Mouse (Mus musculus): Measurements from ENCODE around the gene Pcnx2. TPM values are rescaled to one million over a fixed set of nuclear protein-coding genes. Genes with fewer than 3 reads are reported as not detected.

Gene Pcnx2
- total RNA-seq (2022), result under 1 TPM; 0.24 to 0.51 (median 0.38) TPM

DNA sequence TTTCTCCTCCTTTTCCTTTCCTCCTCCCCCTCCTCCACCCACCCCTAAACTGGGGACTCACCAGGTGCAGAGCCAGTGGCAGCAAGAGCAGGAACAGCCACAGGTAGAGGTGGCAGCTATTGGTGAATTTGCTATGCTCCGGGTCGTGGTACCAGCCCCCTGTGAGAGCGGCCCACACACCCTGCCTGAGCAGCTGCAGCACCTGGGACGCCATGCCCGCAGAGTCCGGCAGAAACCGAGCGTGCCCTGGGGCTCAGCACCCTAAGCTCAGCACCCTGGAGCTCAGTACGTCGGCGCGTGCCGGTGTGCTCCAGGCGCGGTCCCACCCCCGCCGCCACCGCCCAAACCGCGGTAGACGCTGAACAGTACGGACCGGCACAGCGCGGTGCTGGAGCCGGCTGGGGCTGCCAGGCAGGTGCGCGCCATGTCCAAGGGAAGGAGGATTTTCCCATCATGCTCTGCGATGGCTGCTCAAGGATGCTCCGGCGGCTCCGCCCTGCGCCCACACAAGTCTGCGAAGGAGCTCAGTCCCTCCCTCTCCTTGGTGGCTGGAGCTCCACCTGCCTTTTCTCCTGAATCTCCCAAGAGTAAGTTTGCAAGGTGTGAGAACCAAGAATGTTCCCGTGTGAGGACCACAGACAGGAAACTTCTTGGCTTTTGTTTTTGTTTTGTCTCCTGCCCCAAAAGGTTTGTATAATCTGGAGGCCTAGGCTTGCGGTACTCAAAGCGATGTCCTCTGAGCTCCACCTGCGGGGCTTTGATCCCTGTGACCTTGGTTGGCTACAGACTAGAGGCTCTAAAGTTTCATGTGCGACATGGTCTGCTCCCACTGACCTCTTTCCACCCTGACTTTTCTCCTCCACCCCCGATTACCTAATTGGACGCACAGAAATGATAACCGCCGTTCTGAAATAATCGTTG is at the start of gene Pcnx2:
TSS of gene Pcnx2 (minus strand) at position 450 of the 921 bp plus-strand sequence.
- no peak for DNase-seq (ENCODE audit: low spot score in 2 of 2)

GRCm38 (mm10) chr8:125944511-125944910 is 46.4 kb upstream of the Pcnx2 start:
- DNase-seq (ENCODE audit: low spot score in 2 of 2), result no peak

GRCm38 (mm10) chr8:125935649-125936048 is 37.5 kb upstream of the Pcnx2 start:
- no peak for DNase-seq (ENCODE audit: low spot score in 2 of 2)

DNA sequence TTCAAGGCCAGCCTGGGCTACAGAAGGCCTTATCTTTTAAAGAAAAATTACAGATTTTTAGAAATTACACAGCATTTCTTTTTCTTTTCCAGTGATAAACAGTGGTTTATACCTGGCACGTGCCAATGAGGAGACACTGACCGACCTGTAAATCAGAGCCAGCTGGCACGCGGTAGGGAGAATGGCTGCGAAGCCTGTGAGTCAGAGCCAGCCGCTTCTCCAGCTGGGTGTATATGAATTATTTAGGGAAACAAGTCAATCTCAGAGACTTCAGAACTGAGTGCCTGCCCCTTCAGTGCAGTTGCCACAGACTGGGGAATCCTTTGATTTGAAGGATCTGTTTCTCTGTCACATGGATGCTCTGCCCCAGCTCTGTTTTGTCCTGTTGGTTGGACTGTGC is 33.7 kb upstream of the Pcnx2 start:
- DNase-seq (ENCODE audit: low spot score in 2 of 2), result no peak

- DNase-seq (ENCODE audit: low spot score in 2 of 2), result no peak
These were observed 32.3 kb upstream of the Pcnx2 start for GRCm38 (mm10) chr8:125930276-125931046.

GRCm38 (mm10) chr8:125926636-125927035 is 28.5 kb upstream of the Pcnx2 start:
- DNase-seq (ENCODE audit: low spot score in 2 of 2), result no peak

GRCm38 (mm10) chr8:125922333-125922732 is 24.2 kb upstream of the Pcnx2 start:
- DNase-seq (ENCODE audit: low spot score in 2 of 2), result no peak

DNA sequence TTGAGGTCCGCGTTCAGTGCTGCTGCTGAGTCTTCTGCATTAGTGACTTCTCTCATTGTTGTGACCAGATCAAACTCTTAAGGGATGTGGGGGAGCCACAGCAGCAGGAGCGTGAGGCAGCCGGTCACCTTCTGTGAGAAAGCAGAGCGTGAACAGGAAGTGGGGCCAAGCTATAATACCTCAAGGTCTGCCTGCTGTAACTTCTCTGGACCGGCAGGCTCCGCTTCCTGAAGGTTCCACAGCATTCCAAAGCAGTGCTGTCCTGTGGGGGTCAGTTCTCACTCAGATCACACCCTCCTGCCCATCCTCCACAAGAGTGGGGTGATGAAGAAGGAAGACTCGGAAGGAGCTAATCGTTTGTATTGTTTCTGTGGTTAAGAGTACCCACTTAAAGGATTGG is 22.6 kb upstream of the Pcnx2 start:
- DNase-seq (ENCODE audit: low spot score in 2 of 2), result no peak

DNA sequence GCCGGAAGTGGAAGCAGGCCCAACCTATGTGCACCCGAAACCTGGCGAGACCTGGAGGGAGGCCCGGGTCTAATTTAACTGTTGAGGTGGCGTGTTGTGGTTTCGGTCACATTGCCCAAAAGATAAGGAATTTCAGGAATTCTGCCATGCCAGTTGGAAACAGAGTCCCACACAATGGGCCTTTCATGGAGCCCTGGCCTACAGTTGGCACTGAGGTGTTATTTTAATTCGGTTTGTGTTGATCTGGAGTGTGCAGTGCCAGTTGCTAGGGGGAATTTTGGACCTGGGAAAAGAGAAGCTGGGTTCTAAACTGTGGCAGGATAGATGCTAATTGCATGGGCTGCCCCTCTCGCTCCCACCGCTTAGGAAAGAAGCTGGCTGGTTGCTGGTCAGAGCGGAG is 22.2 kb upstream of the Pcnx2 start:
- no peak for DNase-seq (ENCODE audit: low spot score in 2 of 2)

DNA sequence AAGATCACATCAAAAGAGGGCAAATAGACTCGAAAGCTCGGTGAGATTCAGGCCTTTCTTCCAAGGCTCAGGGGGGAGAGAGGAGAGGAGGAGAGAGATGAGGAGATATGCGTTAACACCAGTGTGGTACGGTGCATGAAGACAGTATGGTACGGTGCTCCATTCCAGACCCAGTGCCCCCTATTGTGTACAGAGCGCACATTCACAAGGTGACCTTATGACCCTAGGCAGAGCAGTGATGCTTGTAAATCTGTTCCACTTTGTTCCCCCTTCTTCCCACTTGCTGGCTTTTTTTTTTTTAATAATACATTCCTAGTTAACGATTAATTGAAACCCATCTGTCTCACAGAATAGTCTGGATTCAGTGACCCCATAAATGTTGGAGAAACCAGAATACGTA is 21.4 kb upstream of the Pcnx2 start:
- DNase-seq (ENCODE audit: low spot score in 2 of 2), result no peak

GRCm38 (mm10) chr8:125918719-125919118 is 20.6 kb upstream of the Pcnx2 start:
- no peak for DNase-seq (ENCODE audit: low spot score in 2 of 2)

- no peak for DNase-seq (ENCODE audit: low spot score in 2 of 2)
These were observed 18.9 kb upstream of the Pcnx2 start for GRCm38 (mm10) chr8:125917013-125917412.

DNA sequence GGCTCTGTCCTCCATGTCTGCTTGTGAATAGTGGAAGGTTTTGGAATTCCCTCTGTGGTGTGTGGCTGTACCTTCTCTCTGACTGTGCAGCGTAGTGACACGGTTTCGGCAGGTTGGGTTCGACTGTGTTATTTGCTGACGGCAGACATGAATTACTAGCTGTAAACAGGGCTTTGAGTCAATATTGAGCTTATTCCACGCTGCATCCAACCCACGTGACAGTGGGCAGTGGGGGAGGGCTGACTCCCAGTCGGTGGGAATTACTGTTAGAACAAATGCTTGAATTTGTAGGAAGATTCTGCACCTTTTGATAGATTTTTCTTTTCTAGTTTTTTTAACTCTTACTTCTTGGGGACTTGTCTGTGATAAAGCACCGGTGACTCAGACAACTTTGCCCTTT is 16.3 kb upstream of the Pcnx2 start:
- no peak for DNase-seq (ENCODE audit: low spot score in 2 of 2)

DNA sequence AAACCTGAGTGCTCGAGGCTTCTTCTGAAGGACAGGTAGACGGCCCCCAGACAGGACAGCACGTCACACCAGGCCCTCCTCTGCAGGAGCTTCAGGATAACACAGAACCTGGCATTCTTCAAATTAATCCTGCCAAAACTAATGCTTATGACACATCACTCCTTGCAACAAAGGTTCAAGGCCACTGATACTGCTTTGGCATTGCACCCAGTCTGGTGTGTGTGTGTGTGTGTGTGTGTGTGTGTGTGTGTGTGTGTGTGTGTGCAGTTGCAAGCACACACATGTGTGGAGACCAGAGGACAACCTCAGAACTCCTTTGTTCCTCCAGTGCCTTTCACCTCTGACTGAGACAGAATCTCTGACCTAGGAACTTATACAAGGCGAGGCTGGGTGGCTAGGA is 15.1 kb upstream of the Pcnx2 start:
- no peak for DNase-seq (ENCODE audit: low spot score in 2 of 2)

GRCm38 (mm10) chr8:125911229-125911580 is 13.1 kb upstream of the Pcnx2 start:
- no peak for DNase-seq (ENCODE audit: low spot score in 2 of 2)

- no peak for DNase-seq (ENCODE audit: low spot score in 2 of 2)
These were observed 12.5 kb upstream of the Pcnx2 start, which contains the start of gene Map3k21 for GRCm38 (mm10) chr8:125910365-125911228. Gene Map3k21, plus strand, starts transcription at chr8:125910450.

DNA sequence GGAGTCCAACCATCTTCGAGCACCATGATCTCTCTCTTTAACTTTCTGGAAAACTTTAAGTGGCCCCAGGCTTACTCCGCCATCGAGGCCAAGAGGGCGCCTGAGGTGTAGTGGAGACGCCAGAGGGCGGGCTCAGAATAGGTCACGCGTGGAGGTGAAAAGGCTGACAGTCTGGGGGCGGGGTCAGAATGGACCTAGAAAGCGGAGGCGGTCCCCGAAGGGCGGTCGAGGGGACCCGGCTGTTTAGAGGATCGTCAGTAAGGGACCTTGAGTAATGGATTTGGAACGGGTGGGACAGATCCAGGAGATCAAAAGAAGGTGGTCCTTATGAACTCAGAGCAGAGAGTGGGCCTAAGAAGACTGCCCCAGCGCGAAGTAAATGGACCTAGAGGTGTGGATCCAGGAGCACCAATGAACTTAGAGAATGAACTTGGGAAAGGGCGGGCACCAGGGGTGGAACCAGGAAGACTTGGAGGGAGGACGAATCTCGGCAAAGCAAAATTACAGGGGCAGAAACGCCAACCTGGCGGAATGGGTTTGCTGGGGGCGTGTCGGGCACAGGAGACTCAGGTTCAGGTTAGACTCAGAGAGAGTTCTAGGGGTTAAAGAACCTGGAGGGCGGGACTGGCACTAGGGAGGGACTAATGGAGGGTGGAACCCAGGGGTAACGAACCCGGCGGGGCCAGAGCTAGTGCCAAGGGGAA is 11.7 kb upstream of the Pcnx2 start:
- DNase-seq (ENCODE audit: low spot score in 2 of 2), result no peak

DNA sequence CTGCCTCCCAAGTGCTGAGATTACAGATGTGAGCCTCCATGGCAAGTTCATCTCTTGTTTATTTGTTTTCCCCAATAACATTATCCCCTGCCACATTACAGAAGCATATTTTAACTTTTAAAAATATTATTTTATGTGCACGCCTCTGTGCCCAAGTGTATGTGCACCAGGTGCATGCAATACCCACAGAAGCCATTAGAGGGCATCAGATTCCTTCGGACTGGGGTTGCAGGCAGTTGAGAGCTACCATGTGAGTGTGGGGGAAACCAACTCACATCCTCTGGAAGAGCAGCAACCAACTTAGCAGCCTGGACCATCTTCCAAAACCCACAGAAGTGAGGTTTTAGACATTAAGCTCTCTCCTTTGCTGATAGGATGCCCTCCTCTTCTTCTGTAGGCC is 9.2 kb upstream of the Pcnx2 start:
- no peak for DNase-seq (ENCODE audit: low spot score in 2 of 2)

GRCm38 (mm10) chr8:125905341-125905740 is 7.2 kb upstream of the Pcnx2 start:
- no peak for DNase-seq (ENCODE audit: low spot score in 2 of 2)

DNA sequence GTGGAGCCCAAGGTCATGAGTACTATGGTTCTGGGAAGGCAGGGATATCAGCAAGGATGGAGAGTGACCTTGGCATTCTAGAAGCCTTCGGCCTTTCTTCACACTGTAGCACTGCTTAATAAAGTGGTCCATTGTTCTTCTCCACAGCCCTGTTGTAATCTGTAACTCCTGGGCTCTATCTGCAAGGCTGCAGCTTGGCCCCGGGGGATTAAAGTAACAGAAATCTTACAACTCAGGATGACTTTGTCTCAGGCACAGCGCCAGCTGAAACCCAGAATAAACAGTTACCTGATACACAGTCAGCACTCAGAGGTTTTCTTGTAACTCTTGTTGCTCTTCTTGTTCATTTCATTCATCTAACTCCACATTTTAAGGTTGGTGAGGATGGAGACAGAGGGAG is 4.4 kb upstream of the Pcnx2 start:
- no peak for DNase-seq (ENCODE audit: low spot score in 2 of 2)

- DNase-seq (ENCODE audit: low spot score in 2 of 2), result no peak
These were observed 3.0 kb upstream of the Pcnx2 start for GRCm38 (mm10) chr8:125901167-125901566.

All from gastrocnemius, adult 8-10 months (tissue).